Mouse (Mus musculus) neural tube, embryonic 13.5 days (tissue): ENCODE results near the gene Kcnb1. TPM values are rescaled to one million over a fixed set of nuclear protein-coding genes. Genes with fewer than 3 reads are reported as not detected.
A peak's percentile ranks its signal among the peaks of the same experiment; 100 is the strongest.

Source experiments
- ATAC-seq: fragments of 200-750 bp; cut with Nextera tagmentation; 2 replicates; pipeline ENCODE4 v1.8.0; 2017; ENCODE audit warnings: low read depth, mild to moderate bottlenecking, moderate TSS enrichment, moderate library complexity
- H3K27ac ChIP-seq: fragments of 300-500 bp; sonication (generic); replicated peaks from 2 replicates; pipeline ENCODE4 v1.5.1; 2015; ENCODE audit warnings: moderate library complexity, mild to moderate bottlenecking, inconsistent platforms
- H3K27me3 ChIP-seq: fragments of 300-500 bp; sonication (generic); 2 replicates; pipeline ENCODE4 v1.6.1; 2015; ENCODE audit warnings: mild to moderate bottlenecking, inconsistent platforms
- H3K36me3 ChIP-seq: fragments of 300-500 bp; sonication (generic); 2 replicates; pipeline ENCODE4 v1.6.1; 2015; ENCODE audit warnings: mild to moderate bottlenecking, inconsistent platforms
- H3K4me1 ChIP-seq: fragments of 300-500 bp; sonication (generic); replicated peaks from 2 replicates; pipeline ENCODE4 v1.6.1; 2015; ENCODE audit warnings: inconsistent platforms
- H3K4me2 ChIP-seq: fragments of 300-500 bp; sonication (generic); 2 replicates; pipeline ENCODE4 v1.6.1; 2015; ENCODE audit warnings: inconsistent platforms, mild to moderate bottlenecking, moderate library complexity
- H3K4me3 ChIP-seq: fragments of 300-500 bp; sonication (generic); 2 replicates; pipeline ENCODE4 v1.5.1; 2015; ENCODE audit warnings: mild to moderate bottlenecking, inconsistent platforms
- H3K9ac ChIP-seq: fragments of 300-500 bp; sonication (generic); 2 replicates; pipeline ENCODE4 v1.6.1; 2015; ENCODE audit warnings: moderate library complexity, mild to moderate bottlenecking, inconsistent platforms
- H3K9me3 ChIP-seq: fragments of 300-500 bp; sonication (generic); 2 replicates; pipeline ENCODE4 v1.6.1; 2016; ENCODE audit warnings: inconsistent platforms
- WGBS: fragments of 180-500 bp; shearing (Covaris S2); methylation state at CpG from one replicate; pipeline ENCODE4 v1.1.7; 2015; 5-methylcytosine and 5-hydroxymethylcytosine counted together
- polyA plus RNA-seq: library from polyadenylated mRNA; unstranded; fragments of >200 nt; fragmentation: Nextera tagmentation; extraction: Ambion mirVana; gene quantifications from 2 replicates; pipeline ENCODE4 v1.2.1, GENCODE M21; 2015

Kcnb1 gene
- 2.2 and 3.1 TPM in 2 replicates for polyA plus RNA-seq

- peak within 1 kb of the TSS; percentile 67 for H3K4me2 ChIP-seq
- peak within 1 kb of the TSS; percentile 75 for H3K9ac ChIP-seq
- H3K4me1 ChIP-seq, result peaks cover 34% of the 10 kb centered on the region
- 0 out of 2 replicates have a peak within 1 kb of the TSS, but pooled peaks have one; percentile 42 for H3K27ac ChIP-seq
- H3K4me3 ChIP-seq, result peak within 1 kb of the TSS; percentile 61
- ATAC-seq, result peak; percentile 76
- WGBS, result under 1% methylated on average over 34 of the region's 41 CpGs
- H3K36me3 ChIP-seq, result no peaks in the 10 kb centered on the region
- no peaks in the 10 kb centered on the region for H3K9me3 ChIP-seq
- peaks cover 50% of the 10 kb centered on the region for H3K27me3 ChIP-seq
Observed at GRCm38 (mm10) chr2:167190076-167190399, at the start of gene Kcnb1. Gene Kcnb1, minus strand, starts transcription at chr2:167190155.

GRCm38 (mm10) chr2:167239262-167239661 lies 49.3 kb upstream of the Kcnb1 start:
- H3K27ac ChIP-seq, result no peak overlapping the region
- peaks cover 27% of the 10 kb centered on the region for H3K27me3 ChIP-seq
- H3K9ac ChIP-seq, result no peak overlapping the region
- H3K4me1 ChIP-seq, result peaks cover 12% of the 10 kb centered on the region
- H3K4me3 ChIP-seq, result no peak overlapping the region
- WGBS, result 33% methylated on average over 12 of the region's 12 CpGs
- ATAC-seq, result no peak
- H3K36me3 ChIP-seq, result no peaks in the 10 kb centered on the region
- no peaks in the 10 kb centered on the region for H3K9me3 ChIP-seq
- H3K4me2 ChIP-seq, result peak overlapping the region; percentile 71

- ATAC-seq, result no peak
Observed at GRCm38 (mm10) chr2:167237224-167237623, 47.3 kb upstream of the Kcnb1 start.

GRCm38 (mm10) chr2:167236174-167236573 lies 46.2 kb upstream of the Kcnb1 start:
- Histone ChIP-seq H3K27ac (no peak overlapping the region), H3K27me3 (peaks cover 24% of the 10 kb centered on the region), H3K4me2 (no peak overlapping the region), H3K9ac (no peak overlapping the region), H3K4me3 (no peak overlapping the region), H3K4me1 (peaks cover 12% of the 10 kb centered on the region), H3K36me3 (no peaks in the 10 kb centered on the region), H3K9me3 (no peaks in the 10 kb centered on the region)
- no peak for ATAC-seq
- WGBS, result 95% methylated on average over 4 of the region's 4 CpGs

More at GRCm38 (mm10) chr2:167237224-167237623, 47.3 kb upstream of the Kcnb1 start:
- Histone ChIP-seq H3K27ac (no peak overlapping the region), H3K4me2 (no peak overlapping the region), H3K9ac (no peak overlapping the region), H3K27me3 (peaks cover 27% of the 10 kb centered on the region), H3K4me1 (peaks cover 12% of the 10 kb centered on the region), H3K4me3 (no peak overlapping the region), H3K36me3 (no peaks in the 10 kb centered on the region), H3K9me3 (no peaks in the 10 kb centered on the region)
- WGBS, result 88% methylated on average over 9 of the region's 9 CpGs

GRCm38 (mm10) chr2:167235338-167236018 lies 45.5 kb upstream of the Kcnb1 start:
- Histone ChIP-seq H3K4me1 (peaks cover 7% of the 10 kb centered on the region), H3K9me3 (no peaks in the 10 kb centered on the region), H3K36me3 (no peaks in the 10 kb centered on the region), H3K27ac (no peak overlapping the region), H3K9ac (no peak overlapping the region), H3K27me3 (peaks cover 21% of the 10 kb centered on the region), H3K4me3 (no peak overlapping the region), H3K4me2 (no peak overlapping the region)
- 78% methylated on average over 17 of the region's 17 CpGs for WGBS
- ATAC-seq, result no peak

GRCm38 (mm10) chr2:167233771-167234170 lies 43.8 kb upstream of the Kcnb1 start:
- Histone ChIP-seq H3K36me3 (no peaks in the 10 kb centered on the region), H3K27me3 (peaks cover 5% of the 10 kb centered on the region; the same call in 1 of the 2 replicates), H3K4me3 (no peak overlapping the region), H3K4me1 (no peaks in the 10 kb centered on the region), H3K9me3 (no peaks in the 10 kb centered on the region), H3K9ac (no peak overlapping the region), H3K27ac (no peak overlapping the region), H3K4me2 (no peak overlapping the region)
- ATAC-seq, result no peak
- 61% methylated on average over 14 of the region's 14 CpGs for WGBS

- Histone ChIP-seq H3K9me3 (no peaks in the 10 kb centered on the region), H3K27ac (no peak overlapping the region), H3K27me3 (no peaks in the 10 kb centered on the region), H3K4me3 (no peak overlapping the region), H3K36me3 (no peaks in the 10 kb centered on the region), H3K4me2 (no peak overlapping the region), H3K9ac (no peak overlapping the region), H3K4me1 (no peaks in the 10 kb centered on the region)
- ATAC-seq, result no peak
- 76% methylated on average over 5 of the region's 5 CpGs for WGBS
Observed at GRCm38 (mm10) chr2:167233009-167233335, 43.0 kb upstream of the Kcnb1 start.

- peak overlapping the region; percentile 46; the same call in 1 of the 2 replicates for H3K27ac ChIP-seq
- WGBS, result 54% methylated on average over 14 of the region's 14 CpGs
- no peak overlapping the region for H3K4me2 ChIP-seq
Observed at GRCm38 (mm10) chr2:167232132-167233008, 42.4 kb upstream of the Kcnb1 start.

GRCm38 (mm10) chr2:167230554-167230953 lies 40.6 kb upstream of the Kcnb1 start:
- H3K27ac ChIP-seq, result no peak overlapping the region
- H3K9ac ChIP-seq, result no peak overlapping the region
- 13% methylated on average over 15 of the region's 15 CpGs for WGBS
- H3K4me1 ChIP-seq, result no peaks in the 10 kb centered on the region
- ATAC-seq, result no peak
- H3K36me3 ChIP-seq, result no peaks in the 10 kb centered on the region
- peak overlapping the region; percentile 33 for H3K4me2 ChIP-seq
- no peaks in the 10 kb centered on the region for H3K27me3 ChIP-seq
- no peak overlapping the region for H3K4me3 ChIP-seq
- H3K9me3 ChIP-seq, result no peaks in the 10 kb centered on the region

More at GRCm38 (mm10) chr2:167232132-167233008, 42.4 kb upstream of the Kcnb1 start:
- no peak overlapping the region for H3K4me3 ChIP-seq
- no peak for ATAC-seq
- H3K4me1 ChIP-seq, result no peaks in the 10 kb centered on the region
- H3K27me3 ChIP-seq, result no peaks in the 10 kb centered on the region
- H3K9ac ChIP-seq, result no peak overlapping the region
- no peaks in the 10 kb centered on the region for H3K9me3 ChIP-seq
- H3K36me3 ChIP-seq, result no peaks in the 10 kb centered on the region

- Histone ChIP-seq H3K27me3 (no peaks in the 10 kb centered on the region), H3K9ac (no peak overlapping the region), H3K4me1 (no peaks in the 10 kb centered on the region), H3K36me3 (no peaks in the 10 kb centered on the region), H3K9me3 (no peaks in the 10 kb centered on the region), H3K4me3 (no peak overlapping the region), H3K27ac (no peak overlapping the region), H3K4me2 (no peak overlapping the region)
- 77% methylated on average over 7 of the region's 7 CpGs for WGBS
- ATAC-seq, result no peak
Observed at GRCm38 (mm10) chr2:167224937-167225336, 35.0 kb upstream of the Kcnb1 start.

GRCm38 (mm10) chr2:167224194-167224593 lies 34.2 kb upstream of the Kcnb1 start:
- no peak overlapping the region for H3K27ac ChIP-seq
- H3K9me3 ChIP-seq, result no peaks in the 10 kb centered on the region
- H3K4me2 ChIP-seq, result no peak overlapping the region
- H3K36me3 ChIP-seq, result no peaks in the 10 kb centered on the region
- H3K27me3 ChIP-seq, result no peaks in the 10 kb centered on the region
- no peak overlapping the region for H3K4me3 ChIP-seq
- no peaks in the 10 kb centered on the region for H3K4me1 ChIP-seq
- no peak overlapping the region for H3K9ac ChIP-seq
- 96% methylated on average over 6 of the region's 6 CpGs for WGBS
- ATAC-seq, result no peak

GRCm38 (mm10) chr2:167222152-167222551 lies 32.2 kb upstream of the Kcnb1 start:
- ATAC-seq, result no peak; the same call in 1 of the 2 replicates

More at GRCm38 (mm10) chr2:167222152-167222551, 32.2 kb upstream of the Kcnb1 start:
- Histone ChIP-seq H3K27ac (no peak overlapping the region), H3K36me3 (no peaks in the 10 kb centered on the region), H3K9ac (no peak overlapping the region), H3K27me3 (no peaks in the 10 kb centered on the region), H3K9me3 (no peaks in the 10 kb centered on the region), H3K4me2 (no peak overlapping the region), H3K4me3 (no peak overlapping the region), H3K4me1 (no peaks in the 10 kb centered on the region)
- 25% methylated on average over 7 of the region's 7 CpGs for WGBS
